Mouse (Mus musculus) left cerebral cortex, adult 11 months (tissue): Measurements from ENCODE around the gene Lrmda.
A peak's percentile ranks its signal among the peaks of the same experiment; 100 is the strongest.

Experiments
- DNase-seq: peaks from one replicate; pipeline ENCODE4 v3.0.0; 2022; ENCODE audit warnings: low spot score

Gene Lrmda

DNA sequence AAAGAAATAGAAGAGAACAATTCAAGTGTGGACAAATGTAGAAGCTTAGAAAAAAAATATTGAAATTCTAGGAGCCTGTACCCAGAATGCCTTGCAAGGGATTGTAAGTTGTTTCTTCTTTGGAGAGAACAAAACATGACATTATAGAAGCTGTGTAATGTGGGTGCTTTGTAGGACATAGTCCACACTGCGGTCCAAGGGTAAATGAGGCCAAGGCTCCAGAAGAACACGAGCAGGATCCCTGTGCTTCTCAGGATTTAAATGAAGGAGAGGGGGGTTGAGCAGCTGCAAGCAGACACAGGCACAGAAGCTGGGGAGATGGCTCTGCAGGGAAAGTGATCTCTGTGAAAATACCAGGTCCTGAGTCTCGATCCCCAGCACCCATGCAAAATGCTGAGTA lies 643.0 kb downstream of the Lrmda start:
- no peak for DNase-seq

DNA sequence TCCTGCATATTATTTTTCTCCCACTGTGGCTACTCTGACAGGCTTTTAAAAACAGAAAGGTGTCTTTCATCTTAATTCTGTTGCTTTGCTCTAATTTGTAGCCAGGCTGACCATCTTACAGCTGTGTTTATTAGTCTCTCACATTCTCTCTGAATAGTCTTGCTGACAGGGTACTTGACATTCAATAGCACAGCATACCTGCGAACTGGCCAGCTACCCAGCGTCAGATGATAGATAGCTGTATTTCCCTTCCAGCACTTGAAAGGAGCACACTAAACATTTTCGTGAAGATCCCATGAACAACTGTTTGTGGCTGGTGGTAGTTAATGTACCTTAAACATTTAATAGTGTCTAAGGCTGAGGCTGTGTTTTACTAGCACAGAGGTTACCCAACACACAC lies 646.9 kb downstream of the Lrmda start:
- DNase-seq: no peak

DNA sequence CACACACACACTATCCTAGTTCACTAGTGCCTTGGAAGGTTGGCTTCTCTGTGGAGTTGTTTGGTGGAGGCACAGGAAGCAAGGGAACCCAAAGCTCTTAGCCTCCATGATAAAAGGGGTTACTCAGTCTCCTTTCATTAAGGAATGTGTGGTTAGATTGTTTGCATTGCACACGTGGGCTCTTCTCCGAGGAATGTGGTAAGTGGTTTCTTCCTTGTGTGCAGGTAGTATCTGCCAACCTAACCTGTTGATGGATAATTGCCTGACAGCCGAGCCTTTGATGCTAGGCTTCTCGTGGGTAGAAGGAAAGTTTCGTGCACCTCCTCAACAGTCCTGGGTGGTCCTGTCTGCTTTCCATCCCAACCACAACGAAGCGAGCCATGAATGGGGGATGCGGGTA lies 648.8 kb downstream of the Lrmda start:
- DNase-seq: no peak

DNA sequence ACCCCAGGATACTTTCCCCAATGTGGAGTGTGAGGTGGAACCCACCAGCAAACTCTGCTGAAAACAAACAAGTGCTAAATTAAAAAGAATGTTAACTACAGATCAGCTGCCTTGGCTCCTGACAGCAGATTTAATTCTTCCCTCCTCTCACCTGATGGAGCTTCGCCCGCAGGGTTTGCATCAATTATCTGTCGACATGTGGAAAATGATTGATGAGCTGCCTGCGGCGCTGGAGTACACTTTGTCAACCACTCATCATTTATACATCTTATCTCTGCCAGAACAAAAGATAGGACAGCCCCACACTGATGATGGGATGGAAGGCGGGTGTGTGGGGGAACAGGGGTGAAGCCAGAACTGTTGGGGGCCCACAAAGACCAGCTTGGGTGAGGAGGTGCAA lies 649.2 kb downstream of the Lrmda start:
- DNase-seq: peak; percentile 2

DNA sequence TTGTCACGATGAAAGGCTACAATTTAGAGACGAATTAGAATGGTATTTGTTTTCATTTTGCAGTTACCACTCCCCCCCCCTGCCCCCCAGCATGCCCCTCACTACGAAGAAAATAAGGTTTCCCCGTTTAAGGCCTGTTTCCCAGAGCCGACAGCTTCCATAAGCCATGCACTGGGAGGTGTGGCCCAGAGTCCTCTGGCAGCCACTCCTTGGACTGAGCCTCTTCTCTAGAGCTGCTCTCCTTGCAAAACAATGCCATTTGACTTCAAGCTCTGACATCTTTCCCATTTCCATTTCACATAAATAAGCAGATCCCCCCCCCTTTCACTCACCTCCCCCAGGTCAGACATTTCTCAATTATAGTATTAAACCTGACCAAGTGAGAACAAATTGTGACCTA lies 654.1 kb downstream of the Lrmda start:
- no peak for DNase-seq

DNA sequence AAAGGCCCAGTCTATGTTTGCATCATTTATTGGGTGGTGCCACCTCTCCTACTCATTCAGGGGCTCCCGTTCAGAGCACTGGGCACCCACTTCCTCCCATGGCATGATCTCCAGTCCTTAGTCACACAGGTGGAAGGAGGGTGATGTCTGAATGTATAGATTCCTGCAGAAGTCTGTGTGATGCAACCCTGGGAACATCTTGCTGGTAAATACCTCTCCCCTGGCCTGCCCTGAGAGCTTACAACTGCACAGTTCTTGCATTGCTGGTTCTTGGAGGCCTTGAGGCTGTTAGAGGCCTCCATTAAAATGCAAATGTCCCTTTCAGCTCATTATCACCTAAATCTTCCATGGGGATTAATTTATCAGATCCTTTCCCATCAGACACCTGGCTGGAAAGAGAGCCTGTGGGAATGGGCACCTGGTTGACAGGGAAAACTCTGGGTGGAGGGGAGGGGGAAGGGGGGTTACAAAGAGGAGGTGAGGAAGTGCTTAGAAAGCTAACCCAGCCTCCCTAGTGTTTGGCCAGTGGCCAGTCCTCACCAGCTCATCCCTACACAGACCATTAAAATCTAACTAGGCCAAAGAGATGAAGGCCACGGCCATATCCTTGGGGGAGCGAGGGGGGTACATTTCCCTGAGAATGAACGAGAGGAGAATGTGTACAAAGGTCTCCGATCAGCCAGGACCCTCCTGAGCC lies 659.6 kb downstream of the Lrmda start:
- DNase-seq: no peak

DNA sequence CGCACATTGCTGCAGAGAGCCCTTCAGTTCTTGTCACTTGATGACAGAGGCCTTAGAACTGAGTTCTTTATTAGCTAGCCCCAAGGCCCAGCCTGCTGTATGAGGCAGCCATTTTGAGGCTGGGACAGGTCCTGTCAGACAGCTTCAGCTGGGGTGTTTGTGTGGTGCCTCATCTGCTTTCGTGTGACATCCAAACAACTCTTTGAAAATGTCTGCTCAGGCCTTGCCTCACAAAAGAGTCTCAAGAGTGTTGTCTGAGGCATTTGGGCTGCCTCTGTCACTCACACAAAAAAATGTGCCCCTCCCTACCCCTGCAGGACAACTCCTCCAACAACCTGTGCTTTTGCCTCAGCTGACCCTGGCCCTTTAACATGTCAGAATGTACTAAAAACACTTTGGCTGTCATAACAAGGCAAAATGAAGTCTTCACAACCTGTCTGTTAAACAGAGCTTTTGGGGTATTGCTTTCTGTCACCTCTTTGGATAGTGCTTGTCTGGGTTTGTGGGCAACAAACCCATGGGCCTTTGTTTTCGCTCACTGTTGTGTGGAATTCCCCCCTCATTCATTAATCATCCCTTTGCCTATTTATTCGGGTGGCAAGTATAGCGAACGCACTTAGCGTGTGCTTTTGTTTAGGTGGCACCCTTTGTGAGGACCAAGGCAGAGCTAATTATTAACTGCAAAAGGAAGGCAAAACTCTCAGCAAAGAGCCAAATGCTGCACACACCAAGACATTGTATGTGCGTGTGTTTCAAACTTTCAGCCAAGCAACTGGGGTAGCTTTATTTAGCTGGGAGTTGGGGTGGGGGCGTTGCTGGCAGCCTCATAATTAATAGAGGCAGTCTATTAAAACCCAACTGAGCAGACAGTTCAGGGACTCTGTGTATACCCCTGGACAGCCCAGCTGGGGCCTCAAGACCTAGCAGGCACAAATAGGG lies 660.5 kb downstream of the Lrmda start:
- no peak for DNase-seq

DNA sequence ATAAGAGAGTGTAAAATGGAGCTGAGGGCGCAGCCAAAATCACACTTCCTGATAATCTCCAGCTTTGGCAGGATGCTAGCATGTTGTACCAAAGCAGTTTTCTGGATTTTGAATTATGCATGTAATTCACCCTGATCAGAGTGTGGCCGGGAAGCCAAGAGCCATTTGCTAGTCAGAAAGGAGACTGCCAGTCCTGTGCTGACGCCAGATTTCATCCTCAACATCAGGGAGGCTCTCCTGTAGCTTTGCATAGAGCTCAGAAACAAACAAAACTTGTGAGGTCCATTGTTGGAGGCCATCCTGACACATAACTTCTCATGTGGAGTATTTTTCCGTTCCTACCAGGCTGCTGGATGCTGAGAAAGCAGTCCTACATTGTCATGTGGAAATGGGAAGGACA lies 667.4 kb downstream of the Lrmda start:
- DNase-seq: no peak

DNA sequence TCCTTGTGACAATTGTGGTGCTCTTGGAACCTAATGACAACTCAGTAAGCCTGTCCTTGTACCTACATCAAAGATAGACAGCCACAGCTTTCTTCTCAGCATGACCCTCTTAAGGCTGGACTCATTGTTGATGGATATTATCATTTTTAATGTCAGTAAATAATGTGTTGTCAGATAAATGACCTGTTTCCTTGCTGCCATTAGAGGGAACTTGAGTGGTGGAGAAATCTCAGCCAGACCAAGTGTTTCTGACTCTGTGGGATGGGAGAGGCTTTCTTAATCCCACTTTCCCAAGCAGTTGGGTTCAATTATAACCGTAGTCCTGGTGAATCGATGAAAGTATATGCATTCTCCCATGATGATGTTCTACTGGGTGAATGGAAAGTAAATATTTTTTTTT lies 668.9 kb downstream of the Lrmda start:
- no peak for DNase-seq

DNA sequence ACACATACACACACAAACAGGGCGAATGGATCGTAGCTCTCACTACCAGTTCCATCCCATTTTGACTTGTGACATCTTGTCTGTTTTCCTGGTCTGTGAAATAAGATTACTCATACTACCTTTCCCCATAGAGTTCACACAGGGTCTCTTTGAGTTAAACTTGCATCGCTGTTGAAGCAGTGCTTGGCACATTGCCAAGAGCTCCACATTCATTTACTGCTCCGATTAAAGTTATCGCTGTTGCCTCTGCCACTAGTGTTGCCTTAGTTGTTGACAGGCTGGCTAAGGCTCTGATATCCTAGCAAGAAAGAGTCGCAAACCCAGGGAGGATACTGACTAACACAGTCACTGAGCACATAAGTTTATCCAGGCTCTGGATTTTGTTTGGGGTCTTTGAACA lies 675.9 kb downstream of the Lrmda start:
- DNase-seq: no peak

DNA sequence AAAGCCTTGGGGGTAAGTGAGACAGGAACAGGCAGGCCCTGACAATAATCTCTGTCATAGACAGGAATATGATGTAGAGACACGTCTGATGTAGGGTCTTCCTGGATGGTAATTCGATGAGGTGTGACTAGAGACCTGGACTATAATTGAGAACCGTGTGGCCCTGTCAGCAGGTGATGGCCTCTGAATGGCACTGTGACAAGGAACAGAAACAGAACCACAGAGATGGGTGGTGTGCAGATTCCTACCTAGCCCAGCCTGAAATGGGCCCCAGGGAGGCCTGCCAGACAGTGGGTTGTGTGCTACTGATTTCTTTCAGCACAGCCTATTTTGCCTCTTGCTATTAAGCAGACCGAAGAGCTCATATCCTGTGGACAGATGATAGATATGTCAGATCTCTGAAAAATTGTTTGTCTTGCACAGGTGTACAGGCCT lies 676.4 kb downstream of the Lrmda start:
- DNase-seq: no peak

DNA sequence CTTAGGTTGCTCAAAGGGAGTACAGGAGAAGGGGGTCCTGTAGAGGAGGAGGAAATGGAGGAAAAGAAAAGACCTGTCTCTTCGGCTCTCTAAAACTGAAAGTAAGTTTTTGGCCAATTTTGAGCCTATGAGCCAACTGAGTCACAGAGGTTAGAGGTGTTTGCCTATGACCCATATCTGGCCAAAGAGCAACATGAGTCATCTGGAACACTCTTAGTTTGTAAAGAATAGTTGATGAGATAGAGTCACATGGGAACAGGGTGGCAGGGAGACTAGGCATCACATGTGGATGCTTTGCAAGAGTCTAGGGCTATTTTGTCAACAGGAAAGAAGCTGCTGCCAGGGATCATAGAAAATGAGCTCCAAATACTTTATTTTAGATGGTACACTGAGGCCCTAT lies 680.7 kb downstream of the Lrmda start:
- DNase-seq: no peak

DNA sequence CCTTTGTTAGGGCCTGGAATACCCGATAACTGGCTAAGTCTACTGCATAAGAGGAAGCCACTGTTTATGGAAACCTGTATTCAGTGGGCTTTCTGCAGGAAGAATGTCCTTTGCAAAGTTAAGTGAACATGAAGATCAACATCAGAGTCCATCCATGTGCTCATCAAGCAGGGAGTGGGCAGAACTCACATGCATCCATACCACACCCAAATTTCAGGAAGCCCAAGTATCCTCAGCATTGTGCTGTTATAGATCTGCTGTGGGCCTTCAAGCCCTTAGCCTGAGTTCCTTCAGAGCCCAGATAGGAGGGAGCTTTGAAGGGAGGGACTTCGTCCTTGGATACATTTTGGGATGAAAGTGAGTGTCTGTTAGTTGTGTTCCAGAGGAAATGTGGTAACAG lies 681.2 kb downstream of the Lrmda start:
- no peak for DNase-seq

DNA sequence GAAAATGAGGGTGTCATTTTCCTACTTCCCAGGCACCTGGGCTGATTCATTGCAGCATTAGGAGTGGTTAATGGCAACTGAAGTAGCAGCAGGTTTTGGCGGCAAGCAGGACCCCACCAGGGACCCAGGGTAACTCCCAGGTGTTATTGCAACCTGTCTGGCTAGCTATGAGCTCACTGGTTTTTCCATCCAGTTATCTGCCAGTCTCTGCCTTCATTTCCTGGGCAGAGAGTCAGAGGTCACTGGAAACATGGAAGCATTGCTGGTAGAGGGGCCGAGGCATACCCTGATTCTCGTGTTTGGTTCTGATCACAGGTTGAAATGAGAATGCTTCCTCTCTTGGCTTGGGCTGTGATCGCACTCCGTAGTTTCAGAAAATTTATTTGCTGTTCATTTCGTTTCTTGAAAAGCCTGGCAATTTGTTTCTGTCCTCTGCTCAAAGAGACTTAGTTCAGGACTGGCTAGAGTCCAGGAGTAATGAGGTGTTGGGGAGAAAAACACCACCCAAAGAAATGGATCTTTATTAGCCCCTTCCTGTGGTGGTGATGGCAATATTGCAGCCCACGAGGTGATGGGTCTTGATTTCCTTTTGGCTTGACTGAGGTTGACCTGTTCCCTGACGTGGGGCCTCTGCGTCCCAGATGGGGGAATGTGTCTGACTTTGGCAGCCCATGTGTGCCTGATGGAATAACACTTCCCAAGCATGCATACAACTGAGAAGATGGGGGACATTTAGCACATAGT lies 688.6 kb downstream of the Lrmda start:
- DNase-seq: no peak

DNA sequence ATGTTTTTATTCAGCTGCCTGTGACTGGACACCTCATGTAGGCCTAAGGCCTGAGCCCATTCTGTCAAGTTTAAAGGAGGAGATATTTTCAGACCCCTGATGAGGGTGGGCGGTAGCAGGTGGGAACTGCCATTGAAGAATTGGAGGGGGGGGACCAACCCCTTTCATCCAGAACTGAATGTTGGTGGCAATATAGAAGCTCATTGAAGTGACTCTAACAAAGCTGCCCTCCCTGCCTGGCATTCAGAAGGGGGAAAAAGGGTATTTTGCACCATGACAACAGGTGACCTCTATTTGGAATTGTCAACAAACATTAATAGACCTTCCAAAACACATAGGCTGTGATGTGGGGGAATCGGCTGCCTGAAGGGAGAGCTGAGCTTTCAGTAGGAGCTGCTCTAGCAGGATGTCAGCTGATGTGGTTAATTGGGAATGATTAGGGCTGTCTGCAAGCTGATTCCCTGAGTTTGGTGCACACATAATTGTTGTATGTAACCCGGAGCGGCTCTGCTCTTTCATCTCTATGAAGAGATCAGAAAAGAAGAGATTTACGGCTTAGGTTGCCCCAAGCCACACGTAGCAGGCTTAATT lies 690.7 kb downstream of the Lrmda start:
- no peak for DNase-seq

DNA sequence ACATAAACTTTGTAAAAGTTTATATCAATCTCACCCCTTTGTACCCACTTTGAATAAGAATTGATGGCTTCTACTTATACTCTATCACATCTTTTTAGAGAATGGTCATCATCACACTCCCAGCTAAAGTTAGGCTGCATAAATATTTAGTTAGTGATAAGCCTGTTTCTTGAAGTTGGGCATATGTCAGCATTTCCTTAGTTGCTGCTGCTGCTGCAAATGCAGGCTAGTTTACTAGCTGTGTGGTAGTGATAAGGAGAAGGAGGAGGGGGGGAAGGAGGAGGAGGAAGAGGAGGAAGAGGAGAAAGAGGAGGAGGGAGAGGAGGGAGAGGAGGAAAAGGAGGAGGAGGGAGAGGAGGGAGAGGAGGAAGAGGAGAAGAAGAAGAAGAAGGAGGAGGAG lies 692.9 kb downstream of the Lrmda start:
- no peak for DNase-seq

DNA sequence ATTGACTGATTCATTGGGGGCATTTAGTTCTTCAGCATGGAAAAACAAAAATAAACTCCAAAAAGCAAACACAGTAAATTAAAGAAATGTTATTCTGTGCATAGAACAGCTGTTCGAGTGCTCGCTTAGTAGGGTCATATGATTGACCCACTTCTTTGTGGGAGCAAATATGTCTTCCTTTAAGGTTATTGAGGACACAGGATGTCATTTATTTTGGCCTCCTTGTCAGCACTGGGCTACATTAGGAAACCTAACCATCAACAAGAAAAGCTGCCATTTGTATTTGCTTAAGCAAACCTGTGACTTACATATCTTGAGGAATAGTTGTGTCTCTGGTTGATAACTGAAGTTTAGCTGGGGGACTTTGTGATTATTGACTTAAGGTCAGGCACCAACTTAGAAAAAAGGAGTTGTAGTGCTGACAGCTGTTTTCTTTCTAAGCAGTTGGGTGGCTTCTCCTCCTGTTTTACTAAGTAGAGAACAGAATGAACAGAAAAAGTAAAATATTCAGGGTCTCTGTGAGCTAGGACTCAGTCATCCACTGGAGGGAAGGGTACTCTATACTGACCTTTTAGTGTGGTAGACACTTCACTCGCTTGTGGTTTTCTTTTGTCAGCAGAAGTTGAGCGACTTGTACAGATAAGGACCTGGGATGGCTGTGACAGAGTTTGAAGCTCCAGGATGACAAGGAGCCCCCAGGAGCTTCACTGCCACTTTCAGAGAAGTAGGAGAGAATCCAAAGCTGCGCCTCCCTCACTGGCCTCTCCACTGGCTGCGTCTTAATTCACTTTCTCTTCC lies 696.3 kb downstream of the Lrmda start:
- DNase-seq: no peak

DNA sequence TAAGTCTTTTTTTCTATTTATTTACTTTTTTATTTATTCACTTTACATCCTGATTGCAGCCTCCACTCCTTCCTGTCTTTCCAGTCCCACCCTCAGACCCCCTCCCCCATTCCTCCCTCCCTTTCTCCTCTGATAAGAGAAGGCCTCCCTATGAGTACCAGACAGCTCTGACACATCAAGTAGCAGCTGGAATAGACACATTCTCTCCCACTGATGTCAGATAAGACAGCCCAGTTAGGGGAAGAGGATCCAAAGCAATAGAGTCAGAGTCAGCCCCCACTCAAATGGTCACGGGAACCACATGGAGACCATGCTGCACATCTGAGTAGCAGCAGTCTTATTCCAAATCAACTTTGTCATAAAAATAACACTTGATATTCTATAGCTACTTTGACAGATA lies 700.5 kb downstream of the Lrmda start:
- DNase-seq: no peak

DNA sequence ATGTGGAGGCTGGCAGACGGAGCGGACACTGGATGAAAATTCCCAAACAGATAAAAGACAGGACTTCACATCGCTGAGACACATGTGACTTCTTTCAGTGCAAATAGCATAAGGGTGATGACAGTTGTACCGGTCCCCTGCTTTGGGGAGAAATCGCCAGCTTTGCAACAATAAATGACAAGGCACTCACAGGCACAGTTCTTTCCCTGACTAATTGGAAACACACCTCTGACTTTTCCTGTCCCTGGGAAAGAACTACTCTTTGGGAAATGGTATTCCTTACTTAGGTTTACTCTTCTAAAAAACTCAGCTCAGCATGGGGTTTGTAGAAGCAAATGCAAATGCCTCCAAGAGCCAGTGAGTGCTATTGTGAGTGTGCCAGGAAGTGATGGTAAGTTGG lies 702.3 kb downstream of the Lrmda start:
- DNase-seq: no peak

DNA sequence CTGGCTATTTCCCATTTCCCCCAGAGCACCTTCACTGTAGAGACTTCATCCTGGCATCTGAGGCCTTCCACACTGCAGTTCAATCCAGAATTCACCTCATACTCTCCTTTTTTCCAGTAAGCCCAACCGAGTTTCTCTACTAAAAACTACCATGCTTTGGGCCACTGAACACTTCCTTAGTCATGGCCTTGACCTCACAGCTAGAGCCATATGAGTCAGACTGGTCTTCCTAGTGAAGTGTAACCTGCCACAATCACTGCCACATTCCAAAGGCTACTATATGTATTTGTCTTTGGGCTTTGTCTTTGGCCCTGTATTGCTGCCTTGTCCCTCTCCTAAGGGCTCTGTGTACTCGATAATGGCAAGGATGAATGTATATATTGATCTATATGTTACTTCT lies 708.0 kb downstream of the Lrmda start:
- no peak for DNase-seq

DNA sequence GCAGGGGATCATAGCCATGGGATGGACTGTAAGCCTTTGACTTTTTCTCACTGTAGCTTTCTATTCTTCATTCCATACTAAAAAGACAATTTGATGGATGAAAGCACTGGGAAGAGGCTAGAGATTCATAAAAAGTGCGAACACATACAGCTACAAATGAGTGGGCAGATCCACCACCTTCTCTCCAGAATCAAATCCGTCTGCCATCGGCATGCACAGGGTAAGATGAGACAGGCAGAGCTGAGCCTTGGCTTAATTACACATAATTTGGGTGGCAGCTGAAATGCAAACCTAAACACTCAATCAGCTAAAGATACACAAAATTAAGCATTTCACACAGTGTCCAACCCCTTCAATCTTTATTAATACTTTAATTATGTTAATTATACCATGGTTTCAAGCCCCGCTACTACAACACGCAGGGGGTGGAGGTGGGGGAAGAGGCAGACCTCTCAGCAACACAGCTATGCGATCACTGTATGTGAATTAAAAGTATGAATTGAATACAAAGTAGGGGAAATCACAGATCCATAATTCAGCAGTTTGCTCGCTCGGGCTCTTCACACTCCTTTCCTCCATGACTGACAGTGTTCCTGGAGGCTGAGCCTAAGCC lies 709.2 kb downstream of the Lrmda start:
- no peak for DNase-seq
